Mouse (Mus musculus): ENCODE data around the gene Nup133.

Nup133 gene

GRCm38 (mm10) chr8:123887956-123888355 is 61.1 kb downstream of the Nup133 start:
- DNase-seq (ENCODE audit: low read depth, low spot score), result no peak

DNA sequence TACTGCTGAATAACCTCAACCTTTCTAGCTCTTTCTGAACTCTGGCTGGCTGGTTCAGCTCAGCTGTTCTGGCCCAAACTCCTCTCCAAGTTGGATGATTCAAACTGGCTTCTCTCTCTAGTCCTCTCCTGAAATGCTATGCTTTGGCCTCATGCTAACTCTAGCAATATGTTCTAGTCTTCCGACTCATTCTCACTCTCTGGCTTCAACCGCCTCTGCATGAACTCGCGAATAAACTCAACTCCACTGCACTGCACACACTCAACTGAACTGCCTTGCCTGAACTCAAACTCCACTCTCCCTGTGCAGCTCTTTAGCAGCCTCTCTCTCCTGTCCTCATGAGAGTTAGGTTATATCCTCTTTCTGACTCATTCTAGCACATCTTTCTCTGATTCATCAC is 61.9 kb downstream of the Nup133 start:
- no peak for DNase-seq (ENCODE audit: low read depth, low spot score)

DNA sequence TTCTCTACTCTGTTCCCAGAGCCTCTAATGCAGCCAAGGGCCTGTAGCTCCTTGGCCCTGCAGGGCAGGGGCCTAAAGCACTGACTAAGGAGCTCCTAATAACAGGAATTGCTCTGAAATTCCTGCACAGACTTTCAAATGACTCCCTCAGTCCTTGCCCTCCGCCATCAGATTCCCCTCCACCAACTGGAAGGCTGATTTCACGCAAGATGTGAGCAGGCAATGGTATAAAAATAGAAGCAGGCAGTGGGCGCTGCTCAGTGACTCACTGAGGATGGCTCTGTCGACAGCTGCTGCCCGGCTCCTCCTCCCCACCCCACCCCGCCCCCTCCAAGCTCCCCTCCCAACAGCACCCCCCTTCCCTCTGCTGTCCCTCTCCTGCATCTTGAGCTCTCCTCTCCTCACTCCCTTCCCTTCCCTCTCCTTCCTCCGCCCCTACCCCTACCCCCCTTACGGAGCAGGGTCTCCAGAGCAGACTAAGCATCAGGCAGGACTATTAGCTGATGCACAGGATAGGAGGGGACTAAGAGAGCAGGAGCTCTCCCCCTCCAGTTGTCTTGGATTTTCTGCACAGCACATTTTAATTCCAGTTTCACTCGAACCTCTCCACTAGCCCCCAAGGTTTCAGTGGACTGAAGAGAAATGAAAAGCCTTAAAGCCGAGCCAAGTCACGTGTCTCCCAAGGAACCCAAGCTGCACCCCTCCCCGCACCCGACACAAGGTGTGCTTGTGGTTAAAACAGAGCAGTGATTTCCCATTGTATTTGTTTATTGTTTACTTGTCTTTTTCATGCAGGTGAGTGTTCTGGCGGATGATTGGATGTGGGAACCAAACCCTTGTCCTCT is 64.1 kb downstream of the Nup133 start:
- DNase-seq (ENCODE audit: low read depth, low spot score), result no peak

DNA sequence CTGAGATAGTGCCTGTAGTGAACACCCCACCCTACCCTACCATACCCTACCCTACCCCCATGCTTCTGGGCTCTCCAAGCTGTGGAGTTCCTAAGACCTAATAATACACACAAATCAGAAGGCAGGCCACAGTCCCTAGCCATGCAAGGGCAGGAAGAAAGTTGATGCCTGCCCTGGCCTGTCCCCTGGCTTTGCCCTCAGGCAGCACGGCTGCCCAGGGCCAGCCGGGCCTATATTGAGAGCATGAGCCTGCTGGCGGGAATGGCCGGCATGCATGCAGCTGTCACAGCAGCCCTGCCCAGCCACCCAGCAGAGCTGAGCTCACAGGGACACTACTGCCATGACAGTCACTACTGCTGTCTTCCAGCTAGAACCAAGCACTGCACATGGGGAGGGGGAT is 66.0 kb downstream of the Nup133 start:
- no peak for DNase-seq (ENCODE audit: low read depth, low spot score)

GRCm38 (mm10) chr8:123882412-123882811 is 66.7 kb downstream of the Nup133 start:
- no peak for DNase-seq (ENCODE audit: low read depth, low spot score)

- no peak for DNase-seq (ENCODE audit: low read depth, low spot score)
These were observed 68.2 kb downstream of the Nup133 start for GRCm38 (mm10) chr8:123880821-123881350.

GRCm38 (mm10) chr8:123880271-123880670 is 68.8 kb downstream of the Nup133 start:
- no peak for DNase-seq (ENCODE audit: low read depth, low spot score)

DNA sequence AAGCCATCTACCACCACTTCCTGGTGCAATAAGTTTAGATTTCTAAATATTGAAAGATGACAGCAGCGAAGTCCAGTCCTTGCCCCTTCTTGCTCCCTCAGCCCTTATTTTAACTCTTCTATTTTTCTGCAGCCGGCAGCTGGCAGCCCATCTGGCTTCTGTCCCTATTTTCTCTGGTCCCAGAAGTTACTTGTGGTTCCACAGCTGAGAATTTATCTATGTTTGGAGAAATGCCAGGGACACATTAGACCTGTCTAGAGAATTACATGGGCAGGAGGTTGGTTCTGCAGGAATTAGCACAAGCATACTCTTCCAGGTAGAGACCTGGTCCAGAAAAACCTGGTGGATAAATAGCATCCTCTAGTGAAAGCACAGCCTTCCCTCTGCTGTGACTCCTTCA is 71.2 kb downstream of the Nup133 start:
- no peak for DNase-seq (ENCODE audit: low read depth, low spot score)

- DNase-seq (ENCODE audit: low read depth, low spot score), result no peak
These were observed 74.7 kb downstream of the Nup133 start for GRCm38 (mm10) chr8:123874324-123874723.

DNA sequence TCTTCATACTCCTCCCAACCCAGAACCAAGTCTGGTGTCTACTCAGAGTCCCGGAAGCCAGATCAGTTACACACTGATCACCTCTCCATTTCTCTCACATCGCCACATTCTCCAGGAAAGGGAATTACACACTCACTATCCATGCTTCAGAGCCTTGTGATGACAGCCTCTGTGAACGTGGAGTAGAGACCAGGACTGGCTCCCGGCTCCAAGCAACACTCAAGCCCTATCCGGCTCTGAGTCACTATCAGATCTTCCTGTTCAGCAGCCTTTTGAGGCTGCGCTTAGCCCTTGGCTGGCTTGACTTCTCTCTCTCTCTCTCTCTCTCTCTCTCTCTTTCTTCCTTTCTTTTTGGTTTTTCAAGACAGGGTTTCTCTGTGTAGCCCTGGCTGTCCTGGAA is 75.7 kb downstream of the Nup133 start:
- no peak for DNase-seq (ENCODE audit: low read depth, low spot score)

- DNase-seq (ENCODE audit: low read depth, low spot score), result no peak
These were observed 77.0 kb downstream of the Nup133 start for GRCm38 (mm10) chr8:123872048-123872447.

DNA sequence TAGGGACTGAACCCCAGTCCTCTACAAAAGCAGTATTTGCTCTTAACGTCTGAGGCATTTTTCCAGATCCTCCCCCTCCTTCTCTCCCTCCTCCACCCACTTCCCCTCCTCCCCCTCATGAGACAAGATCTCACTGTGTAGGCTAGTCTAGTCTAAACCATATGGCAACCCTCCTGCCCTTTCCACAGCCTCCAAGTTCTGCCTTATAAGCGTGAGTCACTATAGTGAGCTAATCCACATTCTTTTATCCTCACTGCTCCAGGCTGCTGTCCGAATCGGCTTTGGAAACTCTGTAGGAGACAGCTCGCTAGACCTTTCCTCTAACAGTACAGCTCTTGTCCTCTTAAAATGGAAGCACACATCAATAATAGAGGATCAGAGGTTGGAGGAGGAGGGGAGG is 82.1 kb downstream of the Nup133 start:
- no peak for DNase-seq (ENCODE audit: low read depth, low spot score)

DNA sequence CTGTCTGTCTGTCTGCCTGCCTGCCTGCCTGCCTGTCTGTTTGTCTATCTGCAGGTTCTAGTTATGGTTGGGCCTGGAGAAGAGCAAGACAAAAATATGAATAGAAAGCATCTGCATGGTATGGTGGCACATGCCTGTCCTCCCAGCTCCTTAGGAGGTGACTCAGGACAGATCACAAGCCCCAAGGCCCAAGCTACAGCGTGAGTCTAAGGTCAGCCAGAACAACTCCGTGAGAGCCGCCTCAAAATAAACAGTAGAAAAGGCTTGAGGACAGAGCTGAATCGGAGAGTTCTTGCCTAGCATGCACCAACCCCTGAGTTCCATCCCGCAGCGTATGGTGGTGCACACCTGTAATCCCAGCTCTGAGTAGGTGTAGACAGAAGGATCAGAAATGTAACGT is 83.3 kb downstream of the Nup133 start:
- no peak for DNase-seq (ENCODE audit: low read depth, low spot score)

- DNase-seq (ENCODE audit: low read depth, low spot score), result no peak
These were observed 88.7 kb downstream of the Nup133 start for GRCm38 (mm10) chr8:123860386-123860785.

- DNase-seq (ENCODE audit: low read depth, low spot score), result no peak
These were observed 89.3 kb downstream of the Nup133 start, which contains the start of gene Ccsap for GRCm38 (mm10) chr8:123859648-123860259. Ccsap (minus strand) TSS chr8:123860209.

DNA sequence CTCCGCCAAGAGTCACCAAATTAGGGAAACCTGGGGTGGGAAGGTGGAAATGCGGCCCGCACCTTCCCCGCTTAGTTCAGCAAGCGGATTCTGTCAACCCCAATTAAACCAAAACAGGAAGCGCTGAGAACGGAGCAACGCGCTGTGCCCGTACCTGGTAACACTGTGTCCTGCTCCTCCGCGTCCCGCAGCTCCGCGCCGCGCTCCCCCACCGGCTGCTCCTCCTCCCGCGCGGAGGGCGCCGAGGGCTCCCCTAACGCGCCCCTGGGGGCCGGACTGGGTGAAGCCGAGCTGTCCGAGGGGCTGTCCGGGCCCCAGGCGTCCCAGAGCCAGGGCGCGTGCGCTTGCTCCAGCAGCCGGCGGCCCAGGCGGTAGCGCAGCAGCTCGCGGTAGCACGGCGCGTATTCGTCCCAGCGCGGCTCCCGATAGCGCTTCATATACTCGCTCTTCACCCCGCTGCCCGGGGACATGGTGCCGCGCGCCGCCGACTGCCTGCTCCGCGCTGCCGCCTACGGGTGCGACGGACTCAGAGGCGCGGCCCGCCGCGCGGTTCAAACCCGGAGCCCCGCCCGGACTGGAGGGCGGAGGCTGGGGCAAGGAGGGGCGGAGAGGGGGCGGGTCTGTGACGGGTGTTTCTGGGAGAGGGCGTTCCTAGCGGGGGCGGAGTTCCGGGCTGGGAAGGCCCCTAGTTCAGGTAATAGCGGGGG is 90.0 kb downstream of the Nup133 start:
- DNase-seq (ENCODE audit: low read depth, low spot score), result peak; percentile 91

DNA sequence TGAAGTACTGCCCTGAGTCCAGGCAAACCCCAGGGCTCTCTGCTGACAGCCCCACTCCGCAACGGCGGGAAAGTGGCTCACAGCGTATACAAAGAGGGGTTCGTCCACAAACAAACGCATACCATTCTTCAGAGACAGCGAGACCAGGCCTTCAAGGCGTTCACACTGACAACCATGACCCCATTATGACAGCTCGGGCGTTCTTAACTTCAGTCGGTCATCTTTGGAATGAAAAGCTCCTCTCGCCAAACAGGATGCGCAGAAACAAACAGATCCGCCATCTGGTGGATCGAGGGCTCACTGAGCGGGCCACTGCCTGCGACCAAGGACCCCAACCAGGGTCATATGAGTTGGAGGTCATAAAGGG is 90.5 kb downstream of the Nup133 start:
- DNase-seq (ENCODE audit: low read depth, low spot score), result peak; percentile 35

DNA sequence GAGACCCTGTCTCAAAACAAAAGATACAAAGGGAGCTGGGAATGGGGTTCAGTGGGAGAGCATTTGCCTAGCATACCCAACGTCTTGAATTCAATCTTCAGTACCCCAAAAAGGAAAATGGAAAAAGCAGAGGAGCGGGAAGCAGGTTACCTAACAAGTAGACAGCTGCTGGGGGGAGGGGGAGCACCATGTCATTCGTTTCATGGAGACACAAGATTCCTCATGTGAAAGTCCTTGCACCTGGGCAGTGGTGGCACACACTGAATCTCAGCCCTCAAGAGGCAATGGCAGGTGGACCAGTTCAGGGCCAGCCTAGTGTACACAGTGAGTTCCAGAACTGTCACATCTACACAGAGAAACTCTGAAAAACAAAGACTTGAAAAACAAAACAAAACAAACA is 91.7 kb downstream of the Nup133 start:
- DNase-seq (ENCODE audit: low read depth, low spot score), result no peak

- no peak for DNase-seq (ENCODE audit: low read depth, low spot score)
These were observed 94.2 kb downstream of the Nup133 start for GRCm38 (mm10) chr8:123854733-123855475.

DNA sequence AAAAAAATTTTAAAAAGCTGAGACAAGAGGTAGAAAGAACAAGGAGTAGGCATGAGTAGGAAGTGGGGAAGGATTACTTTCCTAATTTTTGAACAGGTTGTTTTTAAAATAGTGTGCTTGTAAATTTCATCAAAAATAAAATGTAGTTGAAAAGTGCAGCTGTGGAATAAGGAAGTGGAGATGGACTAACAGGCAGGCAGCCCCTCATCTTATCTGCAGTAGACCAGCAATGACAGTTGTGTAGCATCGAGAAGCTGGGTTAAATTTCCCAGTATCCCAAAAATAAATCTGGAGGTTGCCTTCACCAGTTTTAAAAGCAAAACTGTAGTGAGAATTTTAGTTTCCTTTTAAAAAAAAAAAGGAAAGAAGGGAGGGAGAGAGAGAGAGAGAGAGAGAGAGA is 94.8 kb downstream of the Nup133 start:
- no peak for DNase-seq (ENCODE audit: low read depth, low spot score)

DNA sequence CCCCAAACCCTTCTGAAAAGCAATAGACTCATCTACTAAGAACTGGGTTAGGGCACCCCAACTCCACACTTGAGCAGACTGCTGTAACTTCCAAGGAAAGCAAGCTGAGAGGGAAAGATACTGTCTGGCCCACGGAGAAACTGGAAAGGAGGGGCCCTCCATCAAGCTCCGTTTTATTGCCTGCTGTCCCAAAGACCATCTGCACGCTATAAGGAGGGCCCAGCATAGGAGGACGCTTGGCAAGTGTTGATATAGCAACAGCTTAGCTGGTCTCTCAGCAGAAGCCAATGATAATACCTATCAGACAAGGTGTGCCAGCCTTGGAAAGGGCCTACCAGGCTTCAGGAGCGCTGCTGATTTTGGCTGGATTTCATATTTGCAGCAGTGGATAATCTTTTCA is 97.5 kb downstream of the Nup133 start:
- no peak for DNase-seq (ENCODE audit: low read depth, low spot score)

- no peak for DNase-seq (ENCODE audit: low read depth, low spot score)
These were observed 99.7 kb downstream of the Nup133 start for GRCm38 (mm10) chr8:123849352-123849751.
